8 mouse cellular contexts compared by ENCODE assay signal in the genomic region with DNA sequence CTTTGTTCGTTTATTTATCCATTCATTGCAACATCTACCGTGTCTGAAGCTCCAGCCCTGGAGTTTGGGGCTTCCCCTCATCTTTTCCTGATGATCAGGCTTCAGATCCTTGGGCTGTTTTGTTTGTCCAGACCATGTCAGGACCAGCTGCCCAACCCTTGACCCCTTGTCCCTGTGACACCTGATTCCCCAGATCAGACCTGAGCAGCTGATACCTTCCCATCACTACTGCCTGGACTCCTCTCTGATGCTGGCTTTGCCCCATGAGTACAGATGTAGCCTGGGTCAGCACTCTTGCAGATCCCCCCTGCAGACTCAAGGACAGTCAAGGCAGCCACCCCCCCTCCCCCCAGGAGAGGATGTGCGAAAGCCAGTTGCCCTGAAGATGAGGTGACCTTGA. TPM values are rescaled to one million over a fixed set of nuclear protein-coding genes. Genes with fewer than 3 reads are reported as not detected.
DNase-seq lines count a peak whose midpoint lies in the region; ATAC-seq and TF ChIP-seq lines count a peak whose summit lies in the region.
"Had no signal": no experiment of that assay in that cellular context is flagged by ENCODE, and none has a peak within 500 bp of the region (broad histone marks: within the 10 kb centered on the region; RNA-seq: fewer than 3 reads in every experiment).

No protein-coding gene starts in this region.

- peak overlapping the region; percentile 100 for H3K9ac ChIP-seq in neural tube, embryonic 14.5 days (replicated peaks; ENCODE audit: low read depth, low read length)

- H3K27ac ChIP-seq in layer of hippocampus, adult 2 months, result peak overlapping the region; percentile 94; the same call in 1 of the 2 replicates
- peak overlapping the region; percentile 99 for H3K27ac ChIP-seq in forebrain, embryonic 10.5 days
- H3K27ac ChIP-seq in neural tube, embryonic 14.5 days (ENCODE audit: low read depth, low read length), result peak overlapping the region; percentile 97; the same call in 1 of the 2 replicates

- H3K4me1 ChIP-seq in forebrain, embryonic 10.5 days, result peaks cover 80% of the 10 kb centered on the region
- H3K4me1 ChIP-seq in neural tube, embryonic 14.5 days (ENCODE audit: control insufficient read depth, insufficient read depth, low read length), result peaks cover 48% of the 10 kb centered on the region

- TF ChIP-seq CTCF in layer of hippocampus, adult 2 months (conservative IDR thresholded peaks at IDR 0.05), result no peak

- H3K4me3 ChIP-seq in layer of hippocampus, adult 2 months, result peak overlapping the region; percentile 97
- H3K4me3 ChIP-seq in forebrain, embryonic 10.5 days, result peak overlapping the region; percentile 79
- peak overlapping the region; percentile 100 for H3K4me3 ChIP-seq in neural tube, embryonic 14.5 days (ENCODE audit: low read depth, low read length)

- no peaks in the 10 kb centered on the region for H3K9me3 ChIP-seq in forebrain, embryonic 10.5 days
- H3K9me3 ChIP-seq in neural tube, embryonic 14.5 days (ENCODE audit: control insufficient read depth, low read length), result no peaks in the 10 kb centered on the region

- 14% methylated on average over 3 of the region's 3 CpGs for WGBS in forebrain, embryonic 10.5 days
- WGBS in neural tube, embryonic 14.5 days, result 8% methylated on average over 3 of the region's 3 CpGs

- H3K27me3 ChIP-seq in forebrain, embryonic 10.5 days (ENCODE audit: poor library complexity, severe bottlenecking), result peaks cover 21% of the 10 kb centered on the region
- H3K27me3 ChIP-seq in neural tube, embryonic 14.5 days (ENCODE audit: control insufficient read depth, insufficient read depth, low read length), result no peaks in the 10 kb centered on the region; the same call in 1 of the 2 replicates

- peak overlapping the region; percentile 99 for H3K4me2 ChIP-seq in neural tube, embryonic 14.5 days (ENCODE audit: low read depth, low read length)

- peaks cover 50% of the 10 kb centered on the region for H3K36me3 ChIP-seq in forebrain, embryonic 10.5 days (replicated peaks)
- 0 out of 2 replicates have a peak, but pooled peaks cover 12% of the 10 kb centered on the region for H3K36me3 ChIP-seq in neural tube, embryonic 14.5 days (ENCODE audit: control insufficient read depth, insufficient read depth, low read length)

- ATAC-seq in neural tube, embryonic 14.5 days (ENCODE audit: low read depth), result no peak
- no peak for ATAC-seq in cerebellum, adult (ENCODE audit: insufficient number of reproducible peaks, low FRiP score, low TSS enrichment)

- no peak for DNase-seq in layer of hippocampus, adult 2 months (ENCODE audit: low spot score in 2 of 2)
- DNase-seq in layer of hippocampus, adult 8-10 months (ENCODE audit: low spot score in 2 of 2), result no peak
- no peak for DNase-seq in forebrain, embryonic 10.5 days (ENCODE audit: extremely low spot score, low spot score)
- peak; percentile 41 for DNase-seq in kidney, postnatal 36 days
- DNase-seq in cerebellum, postnatal 25 days, result no peak
- DNase-seq: lung, postnatal 4 days had no signal

RNA-seq across cellular contexts. Expression of gene Sbk1, which starts 1.7 kb away (rescaled TPM):
- 10 to 100 TPM; 71.9 to 73.3 TPM for total RNA-seq in layer of hippocampus, adult 2 months (2021)
- total RNA-seq in layer of hippocampus, adult 8-10 months (2022), result 10 to 100 TPM; 56.4 to 75.1 (median 65.6) TPM
- 79.1 and 83.0 TPM in 2 replicates for polyA plus RNA-seq in forebrain, embryonic 10.5 days (2016; fragmentation: Nextera tagmentation; extraction: Ambion mirVana)
- 232 and 271 TPM in 2 replicates for polyA plus RNA-seq in neural tube, embryonic 14.5 days (2014; fragmentation: Nextera tagmentation; extraction: Ambion mirVana)

Comparison
In these comparisons a context has a peak if more than half of its experiments do, and no peak if none do; other contexts are left out.
1. DNase-seq: peak in kidney, postnatal 36 days (2 of 2); none in layer of hippocampus, adult 2 months (0 of 2), layer of hippocampus, adult 8-10 months (0 of 2), forebrain, embryonic 10.5 days (single experiment) and cerebellum, postnatal 25 days (0 of 2).
2. Peak in every context shown above with its lines, with median percentiles within 50 percentile points of each other: H3K27ac ChIP-seq and H3K4me3 ChIP-seq.